ENCODE assay signal across 9 mouse cellular contexts in the genomic region with DNA sequence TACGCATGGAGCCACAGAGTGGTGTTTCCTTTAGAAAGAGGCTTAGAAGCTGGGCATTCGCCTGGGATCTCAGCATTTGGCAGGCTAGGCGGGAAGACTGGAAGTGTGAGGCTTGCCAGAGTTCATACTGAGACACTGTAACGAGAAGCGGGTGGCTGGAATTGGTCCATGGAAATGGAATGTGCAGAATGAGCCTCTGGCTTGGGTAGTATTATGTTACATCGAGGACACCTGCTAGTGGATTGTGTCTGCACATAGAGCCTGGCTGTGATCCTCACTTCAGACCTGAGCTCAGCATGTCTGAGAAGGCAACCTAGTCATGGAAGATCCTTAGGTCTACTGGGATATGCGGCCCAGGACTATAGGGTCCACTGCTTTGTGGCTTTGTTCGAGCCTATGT.
DNase-seq lines count a peak whose midpoint lies in the region; ATAC-seq and TF ChIP-seq lines count a peak whose summit lies in the region.
"Had no signal": no experiment of that assay in that cellular context is flagged by ENCODE, and none has a peak within 500 bp of the region (broad histone marks: within the 10 kb centered on the region; RNA-seq: fewer than 3 reads in every experiment).

No protein-coding gene starts in this region.

- peak; percentile 85 to 90 for DNase-seq in heart, adult 18-20 months
- peak; percentile 26 for DNase-seq in brain, embryonic 18.5 days (ENCODE audit: low read depth, low spot score)
- peak; percentile 69 for DNase-seq in forebrain, postnatal 0 days
- peak; percentile 60 for DNase-seq in heart, postnatal 25 days (ENCODE audit: low spot score)
- DNase-seq in left cerebral cortex, postnatal 10 days (ENCODE audit: extremely low spot score in 1 of 2, low spot score in 2 of 2): peak; percentile 66 to 72
- peak; percentile 92 for DNase-seq in skeletal muscle tissue, adult 2 months (ENCODE audit: low read depth, low spot score)

- no peak overlapping the region for H3K9ac ChIP-seq in heart, embryonic 11.5 days (ENCODE audit: low read depth, low read length)
- H3K9ac ChIP-seq in forebrain, postnatal 0 days: no peak overlapping the region

- peaks cover 13% of the 10 kb centered on the region for H3K4me1 ChIP-seq in heart, embryonic 11.5 days (ENCODE audit: control insufficient read depth, insufficient read depth, low read length)
- peaks cover 4% of the 10 kb centered on the region; the same call in 1 of the 2 replicates for H3K4me1 ChIP-seq in forebrain, postnatal 0 days (ENCODE audit: insufficient read depth)

- H3K27me3 ChIP-seq in heart, embryonic 11.5 days (ENCODE audit: control insufficient read depth, insufficient read depth, low read length): no peaks in the 10 kb centered on the region
- H3K27me3 ChIP-seq in forebrain, postnatal 0 days (ENCODE audit: insufficient read depth, low read length): no peaks in the 10 kb centered on the region
- H3K27me3 ChIP-seq: CH12.LX had no signal

- intact Hi-C loops in heart, postnatal 25 days (cut with DNase I): loop anchor here (5.0 kb wide), 1 partner anchor 60 kb away; no protein-coding TSS in a partner anchor
- intact Hi-C loops in left cerebral cortex, postnatal 10 days (cut with DNase I): no loop called here

- no peak overlapping the region for H3K4me3 ChIP-seq in heart, embryonic 11.5 days (ENCODE audit: low read depth, low read length)
- H3K4me3 ChIP-seq in forebrain, postnatal 0 days (ENCODE audit: low read depth, low read length): no peak overlapping the region

- 46% methylated on average over 8 of the region's 8 CpGs for WGBS in heart, embryonic 11.5 days (ENCODE audit: insufficient replicate concordance)
- 48% methylated on average over 8 of the region's 8 CpGs for WGBS in forebrain, postnatal 0 days

- H3K9me3 ChIP-seq in heart, embryonic 11.5 days (replicated peaks; ENCODE audit: control insufficient read depth, low read length): no peaks in the 10 kb centered on the region
- H3K9me3 ChIP-seq in forebrain, postnatal 0 days (ENCODE audit: low read length): no peaks in the 10 kb centered on the region

- H3K36me3 ChIP-seq in heart, embryonic 11.5 days (ENCODE audit: control insufficient read depth, insufficient read depth, low read length): no peaks in the 10 kb centered on the region
- H3K36me3 ChIP-seq in forebrain, postnatal 0 days (ENCODE audit: insufficient read depth): no peaks in the 10 kb centered on the region

- no peak overlapping the region for H3K4me2 ChIP-seq in heart, embryonic 11.5 days
- no peak overlapping the region for H3K4me2 ChIP-seq in forebrain, postnatal 0 days (ENCODE audit: low read depth)

- no peak overlapping the region for H3K27ac ChIP-seq in heart, embryonic 11.5 days (ENCODE audit: low read depth, low read length)
- H3K27ac ChIP-seq in forebrain, postnatal 0 days (ENCODE audit: low read depth, low read length): no peak overlapping the region

- no peak; the same call in 1 of the 2 replicates for ATAC-seq in heart, embryonic 11.5 days (replicated peaks; ENCODE audit: insufficient number of reproducible peaks, low FRiP score, low TSS enrichment)
- peak; percentile 63; the same call in 1 of the 2 replicates for ATAC-seq in forebrain, postnatal 0 days
- no peak for ATAC-seq in megakaryocyte, adult 5-6 weeks (ENCODE audit: poor library complexity, severe bottlenecking)

- TF ChIP-seq CTCF in forebrain, postnatal 0 days (IDR thresholded peaks at IDR 0.05; ENCODE audit: low read depth): no peak

Comparison
In these comparisons a context has a peak if more than half of its experiments do, and no peak if none do; other contexts are left out.
1. DNase-seq: peak in every context shown above with its lines; median percentile 92 in skeletal muscle tissue, adult 2 months; 88 in heart, adult 18-20 months; 69 in forebrain, postnatal 0 days; 69 in left cerebral cortex, postnatal 10 days; 60 in heart, postnatal 25 days; 26 in brain, embryonic 18.5 days.